Mouse (Mus musculus): ENCODE measurements around the gene Vps41.

The Vps41 gene

DNA sequence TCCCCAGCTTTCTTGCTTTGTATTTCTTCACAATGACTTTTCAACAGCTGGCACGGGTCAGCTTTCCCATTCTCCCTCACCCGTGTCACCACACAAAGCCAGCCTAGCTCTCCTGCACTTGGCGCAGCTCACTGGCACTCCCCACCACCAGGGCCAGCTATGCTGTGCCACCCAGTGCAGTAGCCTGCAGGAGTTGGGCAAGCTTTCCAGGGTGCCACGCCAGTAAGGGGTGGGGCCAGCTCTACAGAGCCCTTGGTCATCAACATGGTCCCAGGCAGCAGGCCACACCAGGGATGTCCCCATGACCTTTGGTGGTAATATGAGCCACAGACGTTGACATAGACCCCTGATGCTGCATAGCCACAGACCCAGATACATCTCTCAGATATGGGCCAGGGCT lies 80.5 kb downstream of the Vps41 start:
- no peak for DNase-seq

DNA sequence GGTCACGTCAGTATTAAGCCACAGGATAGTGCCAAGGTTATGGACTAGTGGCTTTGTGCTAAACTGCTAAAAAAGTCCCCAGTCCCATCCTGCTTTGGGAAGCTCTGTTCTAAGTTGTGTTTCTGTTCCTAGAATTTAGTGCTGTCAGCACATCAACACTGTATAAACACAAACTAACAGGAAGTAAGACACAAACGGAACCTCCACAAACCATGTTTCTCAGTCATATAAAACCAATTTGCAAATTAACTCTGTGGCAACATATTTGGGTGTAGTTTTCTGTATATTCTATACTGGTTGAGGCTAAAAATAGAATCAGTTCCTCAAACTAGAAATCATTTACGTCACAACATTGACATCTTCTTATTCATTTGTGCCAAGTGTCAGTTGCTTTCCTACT lies 83.3 kb downstream of the Vps41 start:
- DNase-seq: no peak

DNA sequence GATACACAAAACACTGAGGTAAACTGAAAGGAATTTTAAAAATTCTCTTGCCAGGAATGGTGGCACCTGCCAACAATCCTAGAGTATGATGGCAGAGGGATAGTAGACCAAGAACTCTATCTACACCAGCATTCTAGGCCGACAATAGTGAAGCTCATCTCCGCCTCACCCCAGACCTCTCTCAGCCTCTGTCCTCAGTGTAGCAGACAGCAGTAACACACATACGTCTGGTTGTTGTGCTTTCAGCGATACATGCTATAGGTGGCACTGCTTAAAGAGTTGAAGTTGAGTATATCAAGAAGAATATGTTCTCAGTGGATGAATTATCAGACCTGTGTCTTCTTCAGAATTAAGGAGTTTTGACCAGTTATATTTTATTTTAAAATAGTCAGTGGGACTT lies 92.4 kb downstream of the Vps41 start:
- no peak for DNase-seq

DNA sequence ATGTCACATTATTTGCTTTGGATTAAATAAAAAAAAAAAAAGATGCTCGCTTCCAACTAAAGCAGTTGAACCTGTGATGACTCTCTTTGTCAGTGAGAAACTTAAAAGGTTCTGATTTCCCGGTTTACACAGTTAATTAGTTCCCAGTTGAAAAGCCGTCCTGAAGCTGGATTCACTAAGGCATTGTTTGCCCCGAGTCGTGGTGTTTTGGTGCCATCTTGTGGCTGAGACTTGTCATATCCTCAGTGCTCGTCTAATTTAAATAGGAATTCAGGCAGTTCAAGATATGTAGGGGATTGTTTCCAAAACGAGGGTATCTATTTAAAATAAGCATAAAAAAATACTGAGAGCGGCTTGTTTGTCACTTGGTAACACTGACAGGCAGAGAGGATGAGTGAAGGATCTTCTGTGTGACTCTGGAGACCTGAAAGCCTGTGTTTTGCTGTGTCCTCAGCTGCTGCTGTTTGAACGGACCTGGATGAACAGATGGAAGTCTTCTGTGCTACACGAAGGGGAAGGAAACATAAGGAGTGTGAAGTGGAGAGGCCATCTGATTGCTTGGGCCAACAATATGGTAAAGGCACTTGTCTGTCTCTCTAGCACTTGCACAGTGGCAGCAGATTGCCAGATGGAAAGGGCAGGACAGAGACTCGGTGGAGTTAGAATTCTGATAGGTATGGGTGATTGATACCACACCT lies 93.0 kb downstream of the Vps41 start:
- DNase-seq: peak; percentile 13 to 61

DNA sequence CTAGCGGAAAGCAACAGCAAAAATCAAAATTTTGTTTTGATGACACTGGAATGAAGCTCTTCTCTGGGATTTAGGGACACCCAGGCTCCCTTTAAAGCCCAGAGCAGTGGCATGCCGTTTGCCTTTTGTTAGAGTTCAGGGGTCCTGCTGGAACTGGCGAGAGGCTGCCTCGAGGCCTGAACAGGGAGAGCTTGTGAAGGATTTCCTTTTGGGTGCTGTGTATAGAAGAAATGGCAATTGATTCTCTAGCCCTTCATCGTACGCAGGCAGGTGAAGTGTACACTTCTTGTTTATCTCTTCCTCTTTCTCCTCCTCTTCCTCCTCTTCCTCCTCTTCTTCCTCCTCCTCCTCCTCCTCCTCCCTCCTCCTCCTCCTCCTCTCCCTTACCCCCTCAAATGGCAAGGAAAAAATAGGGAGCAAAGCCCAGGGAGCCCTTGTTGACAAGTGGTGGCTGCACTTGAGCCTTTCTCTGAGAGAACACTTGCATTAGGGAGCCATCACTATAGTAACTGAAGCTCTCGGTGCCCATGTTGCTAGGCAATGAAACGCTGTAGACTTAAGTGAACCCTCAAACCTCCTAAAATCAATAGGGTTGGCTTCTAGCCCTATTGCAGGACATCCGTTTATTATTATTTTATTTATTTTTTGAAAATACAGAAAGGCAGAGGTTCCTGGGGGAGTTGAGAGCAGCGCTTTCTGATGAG lies 107.5 kb downstream of the Vps41 start:
- no peak for DNase-seq

DNA sequence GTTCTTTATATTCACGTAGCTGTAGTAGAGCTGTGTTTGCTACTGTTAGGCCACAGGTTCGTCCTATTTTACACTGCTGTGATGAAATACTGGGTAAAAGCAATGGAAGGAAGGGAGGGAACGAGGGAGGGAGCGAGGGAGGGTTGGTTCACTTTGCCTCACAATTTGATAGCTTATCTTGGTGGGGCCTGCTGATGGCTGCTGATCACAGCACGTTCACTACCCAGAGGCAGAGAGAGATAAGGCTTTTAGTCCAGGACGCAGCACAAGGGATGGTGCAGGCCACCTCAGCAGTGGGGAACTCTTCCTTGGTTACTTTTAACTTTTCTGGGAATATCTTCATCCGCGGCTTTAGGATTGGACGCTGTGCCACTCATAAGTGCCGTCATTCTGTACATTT lies 109.9 kb downstream of the Vps41 start:
- no peak for DNase-seq

DNA sequence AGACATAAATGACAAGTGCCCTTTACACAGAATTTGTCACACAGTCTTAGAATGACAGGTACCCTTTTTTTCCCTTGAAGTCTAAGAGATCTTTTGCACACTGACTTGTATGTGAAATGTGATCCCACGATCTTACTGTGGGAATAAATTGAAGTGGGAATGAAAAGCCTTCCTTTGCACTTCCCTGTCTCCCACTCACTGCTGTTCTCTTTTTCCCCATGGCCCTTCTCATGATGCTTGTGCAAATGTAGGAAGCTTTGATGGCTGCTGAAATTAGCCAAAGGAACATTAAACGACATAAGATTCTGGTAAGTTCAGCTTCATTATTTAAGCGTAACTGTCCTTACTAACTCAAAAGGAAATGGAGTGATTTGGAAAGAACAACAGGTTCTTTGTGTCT lies 113.4 kb downstream of the Vps41 start:
- no peak for DNase-seq

DNA sequence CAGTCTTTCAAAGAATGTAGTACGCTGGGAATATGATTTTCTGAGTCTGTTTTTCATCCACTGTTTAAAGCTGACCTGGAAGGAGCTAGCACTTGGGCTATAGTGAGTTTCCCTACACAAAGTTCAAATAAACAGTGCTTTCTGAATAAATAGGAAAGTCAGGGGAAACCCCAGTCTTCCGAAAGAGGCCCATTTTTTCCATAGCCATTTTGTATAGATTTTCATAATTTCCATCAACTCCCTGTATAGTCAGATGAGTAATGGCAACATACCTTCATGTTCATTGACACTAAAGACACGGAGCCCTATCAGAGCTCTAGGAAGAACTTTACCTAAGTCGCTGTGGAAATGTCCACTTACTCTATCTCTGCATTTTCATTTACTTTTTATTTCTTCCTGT lies 122.1 kb downstream of the Vps41 start:
- DNase-seq: no peak

DNA sequence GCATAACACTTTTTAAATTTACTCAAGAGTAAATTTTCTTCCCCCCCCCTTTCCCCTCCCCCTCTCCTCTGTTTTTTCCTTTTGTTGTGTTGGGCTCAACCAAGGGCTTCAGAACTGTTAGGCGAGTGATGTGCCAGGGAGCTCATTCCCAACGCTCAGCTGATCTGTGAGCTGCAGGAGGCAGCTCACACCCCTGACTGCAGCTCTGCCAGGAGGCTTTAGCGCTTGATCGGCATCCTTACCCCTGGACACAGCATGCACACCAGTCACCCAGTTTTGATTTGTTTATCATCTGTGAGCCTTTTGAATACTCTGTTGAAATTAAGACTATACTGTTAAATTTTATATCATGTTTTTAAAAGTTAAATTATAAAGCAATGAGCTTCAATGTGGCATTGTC lies 123.3 kb downstream of the Vps41 start:
- no peak for DNase-seq

DNA sequence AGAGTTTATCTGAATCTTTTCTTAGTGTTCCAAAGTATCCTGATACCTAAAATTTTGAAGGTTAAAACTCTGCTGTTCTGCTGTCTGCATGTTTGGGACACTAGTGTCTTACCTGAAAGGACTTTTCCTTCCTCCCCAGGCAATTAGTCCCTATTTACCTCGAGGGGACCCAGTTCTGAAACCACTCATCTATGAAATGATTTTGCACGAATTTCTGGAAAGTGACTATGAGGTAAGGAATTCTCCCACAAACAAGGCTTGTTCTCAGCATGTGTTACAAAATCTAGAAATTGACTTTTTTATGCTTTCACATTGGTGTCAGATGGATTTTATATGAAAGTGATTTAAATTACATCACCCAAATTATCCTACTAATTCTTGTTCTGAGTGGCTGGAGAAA lies 123.9 kb downstream of the Vps41 start:
- no peak for DNase-seq

DNA sequence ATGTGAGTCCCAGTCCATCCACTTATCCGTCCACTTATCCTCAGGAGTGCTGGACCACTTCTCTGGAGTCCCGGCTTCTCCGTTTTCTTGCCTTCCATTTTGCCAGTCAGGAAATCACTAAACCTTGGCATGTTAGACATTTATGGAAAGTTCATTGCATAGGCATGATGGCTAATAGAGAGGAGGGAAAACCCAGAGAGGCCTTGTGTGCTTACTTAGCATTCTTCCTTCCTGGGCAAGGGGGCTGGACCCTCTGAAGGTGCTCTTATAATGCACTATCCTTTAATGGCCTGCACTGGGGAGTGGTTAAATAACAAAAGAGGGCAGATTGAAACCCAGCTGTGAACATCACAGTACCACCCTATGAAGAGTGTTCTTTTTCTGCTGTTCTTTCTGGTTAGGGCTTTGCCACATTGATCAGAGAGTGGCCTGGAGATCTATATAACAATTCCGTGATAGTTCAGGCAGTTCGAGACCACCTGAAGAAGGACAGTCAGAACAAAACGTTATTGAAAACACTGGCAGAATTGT lies 124.7 kb downstream of the Vps41 start:
- DNase-seq: no peak

DNA sequence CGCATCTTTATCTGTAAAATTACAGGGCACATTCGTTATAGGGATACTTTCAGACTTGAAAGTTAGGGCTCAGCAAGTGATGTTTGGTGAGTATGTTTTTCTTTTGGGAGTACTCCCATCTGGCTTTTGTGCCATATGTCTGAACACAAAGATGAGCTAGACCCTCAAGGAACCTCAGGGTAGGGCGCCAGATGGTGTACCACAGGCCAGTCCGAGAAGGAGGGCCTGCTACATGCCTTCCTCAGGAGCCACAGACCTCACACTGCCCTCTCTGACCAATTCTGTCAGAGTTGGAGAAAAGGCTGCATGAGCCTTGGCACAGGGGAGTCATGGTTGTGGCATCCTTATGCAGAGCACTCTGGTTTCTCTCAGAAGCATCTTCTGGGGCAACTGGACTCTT lies 125.5 kb downstream of the Vps41 start:
- no peak for DNase-seq

DNA sequence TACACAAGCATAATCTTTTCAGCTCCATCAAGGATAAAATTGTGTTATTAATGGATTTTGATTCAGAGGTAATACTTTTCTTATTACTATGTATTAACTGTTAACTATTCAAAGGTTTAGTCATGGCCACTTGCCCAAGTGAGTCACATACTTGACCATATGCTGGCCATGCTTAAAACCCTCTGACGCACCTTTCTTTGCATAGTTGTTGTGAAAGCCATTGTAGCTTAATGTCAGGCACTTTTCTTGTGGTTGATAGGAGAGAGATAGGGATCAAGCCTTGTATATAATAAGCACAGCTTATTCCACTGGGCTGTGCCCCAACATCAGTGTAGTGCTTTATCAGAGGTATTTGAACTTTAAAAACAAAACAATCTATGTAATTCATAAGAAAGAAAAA lies 126.5 kb downstream of the Vps41 start:
- DNase-seq: no peak

DNA sequence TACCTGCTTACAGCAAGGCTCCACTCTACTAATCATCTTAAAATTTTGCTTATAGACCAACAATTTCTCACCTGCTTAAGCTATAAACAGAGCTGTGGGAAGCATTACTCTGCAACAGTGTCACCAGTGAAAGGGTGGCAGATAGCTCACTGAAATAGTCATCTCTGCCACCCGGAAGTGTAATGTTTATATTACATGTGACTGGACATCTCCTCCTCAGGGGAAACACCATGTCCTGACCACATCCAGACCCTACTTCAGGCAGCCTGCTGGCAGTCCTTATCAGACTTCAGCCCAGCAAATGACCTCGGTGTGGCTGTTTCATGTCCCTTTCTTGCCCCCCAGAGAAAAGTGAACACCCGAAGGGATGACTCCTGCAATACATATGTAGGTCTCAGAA lies 130.3 kb downstream of the Vps41 start:
- DNase-seq: no peak

DNA sequence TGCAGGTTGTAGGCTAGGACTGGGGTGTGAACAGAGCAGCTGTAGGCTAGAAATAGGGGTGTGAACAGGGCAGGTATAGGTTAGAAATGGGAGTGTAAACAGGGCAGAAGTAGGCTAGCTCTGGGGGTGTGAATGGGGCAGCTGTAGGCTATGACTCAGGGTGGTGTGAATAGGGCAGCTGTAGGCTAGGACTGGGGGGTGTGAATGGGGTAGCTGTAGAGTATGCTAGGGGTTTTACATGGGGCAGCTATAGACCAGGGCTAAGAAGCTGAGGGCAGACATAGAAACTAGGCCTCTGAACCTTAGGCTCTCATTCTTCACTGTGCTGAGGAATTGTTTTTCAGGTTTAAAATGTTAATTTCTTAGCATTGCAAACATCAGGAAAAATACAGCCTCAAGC lies 132.5 kb downstream of the Vps41 start:
- no peak for DNase-seq

DNA sequence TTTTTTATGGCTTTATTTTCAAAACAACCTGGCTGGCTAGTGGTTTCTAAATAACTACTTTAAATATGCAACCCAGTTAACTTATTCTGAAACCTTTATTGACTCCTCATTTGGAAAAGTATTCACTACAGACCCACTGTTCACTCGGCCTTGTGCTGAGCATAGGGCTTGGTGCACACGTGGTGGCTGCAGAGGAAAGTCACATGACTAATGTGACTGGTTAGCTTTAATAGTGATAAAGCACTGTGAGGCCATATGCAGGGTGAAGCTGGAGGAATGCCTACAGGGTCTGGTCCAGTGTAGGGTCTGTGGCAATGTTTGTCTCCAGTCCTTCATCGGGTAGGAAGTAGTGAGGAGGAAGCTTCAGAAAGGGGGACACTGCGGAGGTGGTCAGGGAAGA lies 134.1 kb downstream of the Vps41 start:
- DNase-seq: no peak

DNA sequence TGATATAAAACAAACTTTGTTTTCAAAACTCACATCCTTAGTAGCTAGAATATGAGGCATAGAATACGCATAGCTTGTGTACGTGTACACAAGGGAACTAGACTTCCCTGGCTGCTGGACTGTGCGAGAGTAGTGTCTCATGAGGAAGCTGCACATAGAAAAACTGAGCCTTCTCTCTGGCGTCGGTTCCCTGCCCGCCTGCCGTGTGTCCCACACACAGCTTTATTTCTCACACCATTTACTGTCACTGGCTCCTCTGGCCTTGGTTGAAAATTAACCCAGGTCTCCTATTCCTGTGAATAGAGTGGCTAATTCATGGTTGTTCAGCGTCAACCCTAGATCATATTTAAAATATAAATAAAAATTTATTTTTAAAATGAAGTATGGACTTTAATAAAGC lies 135.6 kb downstream of the Vps41 start:
- no peak for DNase-seq

DNA sequence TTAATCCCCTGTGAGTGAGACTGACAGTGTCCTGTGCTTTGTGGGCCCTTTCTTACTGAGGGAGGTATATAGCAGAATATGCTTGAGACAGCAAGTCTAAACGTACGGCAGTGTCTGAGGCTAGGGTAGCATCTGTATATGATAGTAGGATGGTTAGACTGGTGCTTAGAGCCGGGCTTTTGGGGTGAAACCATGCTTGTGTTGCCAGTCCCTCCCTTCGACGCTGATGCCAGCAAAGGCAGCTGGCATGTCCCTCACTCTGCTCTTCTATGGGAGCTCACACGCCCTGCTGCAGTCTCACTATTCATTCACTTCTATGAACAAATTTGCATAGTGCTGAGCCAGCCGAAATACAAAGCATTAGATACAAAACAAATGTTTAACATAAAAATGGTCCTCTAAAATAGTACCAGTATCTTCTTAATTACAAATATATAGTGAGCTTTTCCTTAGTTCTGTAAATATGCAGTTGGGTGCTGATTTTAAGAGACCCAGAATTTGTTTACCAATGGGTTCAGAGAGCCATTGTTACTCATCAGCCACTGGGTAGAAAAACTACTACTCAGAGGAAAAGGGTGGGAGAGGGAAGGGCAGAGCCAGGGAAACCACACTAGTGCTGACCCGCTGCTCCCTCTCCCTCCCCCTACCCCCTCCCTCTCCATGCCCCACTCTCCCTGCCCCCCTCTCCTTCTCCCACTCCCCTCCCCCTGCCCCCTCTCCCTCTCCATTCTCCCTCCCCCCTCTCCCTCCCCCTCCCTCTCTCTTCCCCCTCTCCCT lies 139.1 kb downstream of the Vps41 start:
- DNase-seq: no peak

DNA sequence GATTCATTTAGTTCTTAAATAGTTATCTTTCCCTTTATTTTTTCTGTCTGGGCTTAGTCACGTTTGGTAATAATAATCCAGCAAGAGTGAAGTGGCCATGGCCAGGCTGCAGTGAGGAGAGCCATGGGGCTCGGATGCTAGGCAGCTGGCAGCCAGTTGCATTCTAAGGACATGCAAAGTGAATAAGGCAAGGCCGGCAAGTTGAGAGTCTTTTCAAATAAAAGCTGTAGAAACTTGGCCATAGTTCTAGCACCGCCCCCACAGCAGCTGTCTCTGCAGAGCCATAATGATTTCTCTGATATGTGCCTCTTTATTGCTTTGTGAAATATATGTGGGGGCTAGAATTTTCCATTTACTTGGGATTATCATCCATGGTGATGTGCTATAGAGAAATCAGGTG lies 141.1 kb downstream of the Vps41 start:
- DNase-seq: no peak

DNA sequence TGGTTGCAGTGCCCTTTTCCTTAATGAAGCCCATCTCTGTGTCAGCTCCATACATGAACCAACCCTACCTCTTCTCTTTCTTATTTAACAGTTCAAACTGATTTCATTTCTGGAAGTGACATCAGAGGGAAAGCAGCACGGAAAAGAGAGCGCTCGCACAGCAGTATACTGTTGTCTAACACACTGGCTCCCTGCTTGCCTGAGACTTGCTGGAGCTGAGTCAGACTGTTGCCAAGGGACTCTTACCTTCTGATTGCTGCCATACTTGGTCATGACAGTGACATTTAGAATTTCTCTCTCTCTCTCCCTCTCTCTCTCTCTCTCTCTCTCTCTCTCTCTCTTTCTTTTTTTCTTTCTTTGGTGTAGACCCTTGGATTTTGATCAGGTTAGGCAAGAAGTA lies 142.3 kb downstream of the Vps41 start:
- no peak for DNase-seq

DNA sequence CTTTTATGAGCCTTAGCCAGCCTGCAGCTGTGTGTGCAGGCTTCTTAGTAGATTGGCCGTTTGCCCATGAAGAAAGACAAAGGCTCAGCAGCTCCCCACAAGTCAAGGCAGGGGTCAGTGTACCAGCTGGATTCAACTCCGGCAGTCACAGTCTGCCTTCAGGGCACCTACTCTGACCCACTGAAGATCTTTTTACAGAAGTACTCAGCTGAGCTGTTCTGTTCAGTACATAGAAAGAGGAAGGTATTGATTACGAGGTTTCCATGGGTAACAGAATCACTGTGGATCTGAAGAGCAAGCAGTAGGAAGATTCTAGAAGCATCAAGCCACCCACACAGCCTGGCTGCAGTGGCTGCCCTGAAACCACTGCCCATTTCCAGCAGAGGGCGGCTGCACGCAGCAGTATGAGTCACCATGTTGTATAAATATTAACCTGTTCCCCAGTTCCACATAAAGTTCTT lies 151.0 kb downstream of the Vps41 start:
- no peak for DNase-seq

DNA sequence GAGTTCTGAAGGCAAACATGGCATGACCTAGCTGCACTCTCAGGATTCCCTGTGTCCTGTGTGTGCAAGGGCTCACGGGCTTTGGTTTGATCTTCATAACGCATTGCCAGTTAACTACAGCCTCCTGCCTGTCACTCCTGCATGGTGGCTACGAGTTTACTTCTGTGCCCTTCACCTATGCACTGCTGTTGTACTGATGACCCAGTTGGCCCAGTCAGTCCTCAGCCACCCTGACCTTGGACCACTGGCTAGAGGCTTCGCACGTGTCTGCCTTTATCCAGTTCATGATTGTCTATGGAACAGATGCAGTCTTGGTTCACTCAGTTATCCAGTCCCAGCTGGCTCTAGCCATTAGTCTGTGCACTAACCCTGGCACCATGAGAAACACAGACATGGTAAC lies 151.7 kb downstream of the Vps41 start:
- no peak for DNase-seq

DNA sequence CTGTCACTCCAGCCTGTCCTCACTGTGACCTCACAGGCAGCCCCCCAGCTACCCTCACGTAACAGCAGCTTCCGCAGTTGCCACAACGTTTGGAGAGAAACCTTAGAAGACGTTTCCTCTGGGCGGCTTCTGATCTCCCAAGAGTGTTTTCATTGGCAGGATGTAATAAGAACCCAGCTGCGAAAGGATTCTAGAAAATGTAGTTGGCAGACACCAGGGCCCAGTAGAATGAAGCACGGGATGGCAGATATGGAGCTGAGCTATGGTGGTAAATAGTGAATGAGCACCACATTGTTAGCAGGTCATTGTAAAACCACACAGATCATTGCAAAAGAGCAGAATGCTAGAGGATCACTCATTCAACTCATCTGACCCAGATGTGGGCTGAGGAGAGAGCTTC lies 158.2 kb downstream of the Vps41 start:
- no peak for DNase-seq

DNA sequence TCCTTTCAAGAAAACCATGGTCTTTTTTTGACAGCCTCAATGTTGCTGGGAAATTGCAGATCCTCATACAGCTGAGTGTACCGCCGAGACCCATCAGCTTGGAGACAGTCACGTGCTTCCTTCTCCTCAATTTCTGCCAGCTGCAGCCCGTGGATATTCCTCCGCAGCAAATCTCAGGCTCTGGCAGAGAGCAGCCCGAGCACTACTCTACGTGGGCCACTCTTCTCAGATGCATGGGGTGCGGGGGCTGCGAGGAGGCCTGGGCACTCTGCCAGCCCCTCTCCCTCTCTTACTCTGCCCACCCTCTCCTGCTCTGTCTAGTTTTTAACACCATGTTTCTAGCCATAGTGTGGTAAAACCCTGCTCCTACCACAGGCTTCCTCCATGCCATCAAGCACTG lies 175.8 kb downstream of the Vps41 start:
- DNase-seq: no peak
